Mouse (Mus musculus): Measurements from ENCODE around the gene Cdkn2d. TPM values are rescaled to one million over a fixed set of nuclear protein-coding genes. Genes with fewer than 3 reads are reported as not detected.

Cdkn2d gene
- 11.1 and 13.5 TPM in 2 replicates for polyA plus RNA-seq (2012; ENCODE audit: insufficient read depth, insufficient read length, missing spikeins)

GRCm38 (mm10) chr9:21291022-21291787 lies at the start of gene Cdkn2d:
Cdkn2d (minus strand) TSS chr9:21291407.
- peaks cover 12% of the 10 kb centered on the region for H3K4me1 ChIP-seq (ENCODE audit: control insufficient read depth, insufficient read depth, insufficient read length, low read length)
- peak within 1 kb of the TSS; percentile 21; the same call in 1 of the 2 replicates for H3K27ac ChIP-seq (replicated peaks; ENCODE audit: low read depth, low read length)
- peak within 1 kb of the TSS; percentile 73 for H3K4me3 ChIP-seq (ENCODE audit: insufficient read depth, low read depth, low read length)

GRCm38 (mm10) chr9:21340411-21340810 lies 49.2 kb upstream of the Cdkn2d start:
- no peaks in the 10 kb centered on the region for H3K4me1 ChIP-seq (ENCODE audit: control insufficient read depth, insufficient read depth, insufficient read length, low read length)
- no peak overlapping the region for H3K4me3 ChIP-seq (ENCODE audit: insufficient read depth, low read depth, low read length)
- no peak overlapping the region for H3K27ac ChIP-seq (replicated peaks; ENCODE audit: low read depth, low read length)

GRCm38 (mm10) chr9:21337652-21338051 lies 46.4 kb upstream of the Cdkn2d start:
- Histone ChIP-seq H3K4me1 (ENCODE audit: control insufficient read depth, insufficient read depth, insufficient read length, low read length) (no peaks in the 10 kb centered on the region), H3K27ac (replicated peaks; ENCODE audit: low read depth, low read length) (no peak overlapping the region)

DNA sequence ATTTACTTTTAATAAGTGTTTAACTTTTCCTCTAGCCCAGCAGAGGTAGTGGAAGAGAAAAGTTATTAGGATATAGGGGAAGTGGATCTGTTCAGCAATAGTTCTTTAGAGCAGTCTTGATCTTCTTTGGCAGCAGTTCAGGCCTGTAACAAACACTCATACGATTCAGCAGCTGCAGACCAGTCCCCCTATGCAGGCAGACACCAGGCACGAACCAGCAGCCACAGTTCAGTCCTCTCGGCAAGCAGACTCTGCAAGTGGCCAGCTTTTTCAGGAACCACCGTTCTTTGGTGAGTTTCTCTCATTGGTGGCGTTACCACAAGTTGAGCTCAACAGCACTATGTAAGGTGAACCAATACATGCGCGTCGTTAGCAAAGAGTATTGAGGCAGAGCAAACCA lies 45.3 kb upstream of the Cdkn2d start:
- no peak overlapping the region for H3K27ac ChIP-seq (replicated peaks; ENCODE audit: low read depth, low read length)
- H3K4me3 ChIP-seq (ENCODE audit: insufficient read depth, low read depth, low read length), result no peak overlapping the region
- H3K4me1 ChIP-seq (ENCODE audit: control insufficient read depth, insufficient read depth, insufficient read length, low read length), result no peaks in the 10 kb centered on the region

More at GRCm38 (mm10) chr9:21337652-21338051, 46.4 kb upstream of the Cdkn2d start:
- peak overlapping the region; percentile 13; the same call in 1 of the 2 replicates for H3K4me3 ChIP-seq (ENCODE audit: insufficient read depth, low read depth, low read length)

DNA sequence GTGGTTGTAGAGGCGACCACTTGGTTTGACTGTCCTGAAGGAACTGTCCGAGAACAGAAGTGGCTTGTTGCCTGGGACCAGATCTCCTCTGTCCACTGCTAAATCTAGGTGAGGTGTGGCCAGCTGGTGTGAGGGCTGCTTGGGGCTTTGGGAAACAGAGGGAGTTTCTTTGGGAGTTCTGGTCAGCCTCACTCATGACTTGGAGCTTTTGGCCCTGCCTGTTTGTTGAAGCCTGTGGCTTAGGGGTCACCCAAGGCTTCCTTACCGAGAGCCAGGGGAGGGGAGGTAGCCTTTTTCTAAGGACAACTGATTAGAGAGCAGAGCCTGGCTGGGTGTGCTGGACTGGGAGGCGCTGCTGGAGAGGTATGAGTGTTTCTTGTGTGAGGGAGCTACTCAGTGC lies 44.2 kb upstream of the Cdkn2d start:
- Histone ChIP-seq H3K4me1 (ENCODE audit: control insufficient read depth, insufficient read depth, insufficient read length, low read length) (no peaks in the 10 kb centered on the region), H3K4me3 (ENCODE audit: insufficient read depth, low read depth, low read length) (no peak overlapping the region), H3K27ac (replicated peaks; ENCODE audit: low read depth, low read length) (no peak overlapping the region)

- Histone ChIP-seq H3K4me3 (ENCODE audit: insufficient read depth, low read depth, low read length) (no peak overlapping the region), H3K27ac (replicated peaks; ENCODE audit: low read depth, low read length) (no peak overlapping the region), H3K4me1 (ENCODE audit: control insufficient read depth, insufficient read depth, insufficient read length, low read length) (no peaks in the 10 kb centered on the region)
These were observed 43.5 kb upstream of the Cdkn2d start for GRCm38 (mm10) chr9:21334747-21335146.

DNA sequence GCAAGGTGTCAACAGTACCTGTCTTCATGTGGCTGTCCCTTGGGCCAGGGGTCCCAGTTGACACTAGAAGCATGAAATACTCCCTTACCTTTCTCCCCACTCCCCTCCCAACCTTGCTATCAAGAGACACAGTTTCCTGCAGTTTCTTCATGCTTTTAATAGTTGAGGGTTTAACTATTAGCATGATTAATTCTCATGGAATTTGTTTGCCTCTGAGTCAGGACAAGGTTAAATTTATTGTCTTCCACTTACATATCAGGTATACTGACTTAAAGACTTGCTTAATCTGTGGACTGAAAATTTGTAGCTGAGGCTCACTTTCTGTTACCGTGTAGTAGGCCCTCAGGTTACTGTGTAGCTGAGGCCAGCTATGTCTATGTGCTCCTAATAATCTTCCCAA lies 42.3 kb upstream of the Cdkn2d start:
- H3K4me1 ChIP-seq (ENCODE audit: control insufficient read depth, insufficient read depth, insufficient read length, low read length), result no peaks in the 10 kb centered on the region
- no peak overlapping the region for H3K27ac ChIP-seq (replicated peaks; ENCODE audit: low read depth, low read length)

GRCm38 (mm10) chr9:21332161-21333061 lies 41.2 kb upstream of the Cdkn2d start:
- Histone ChIP-seq H3K4me1 (ENCODE audit: control insufficient read depth, insufficient read depth, insufficient read length, low read length) (no peaks in the 10 kb centered on the region), H3K27ac (replicated peaks; ENCODE audit: low read depth, low read length) (no peak overlapping the region), H3K4me3 (ENCODE audit: insufficient read depth, low read depth, low read length) (no peak overlapping the region)

More for the DNA sequence above, 42.3 kb upstream of the Cdkn2d start:
- H3K4me3 ChIP-seq (ENCODE audit: insufficient read depth, low read depth, low read length), result no peak overlapping the region

DNA sequence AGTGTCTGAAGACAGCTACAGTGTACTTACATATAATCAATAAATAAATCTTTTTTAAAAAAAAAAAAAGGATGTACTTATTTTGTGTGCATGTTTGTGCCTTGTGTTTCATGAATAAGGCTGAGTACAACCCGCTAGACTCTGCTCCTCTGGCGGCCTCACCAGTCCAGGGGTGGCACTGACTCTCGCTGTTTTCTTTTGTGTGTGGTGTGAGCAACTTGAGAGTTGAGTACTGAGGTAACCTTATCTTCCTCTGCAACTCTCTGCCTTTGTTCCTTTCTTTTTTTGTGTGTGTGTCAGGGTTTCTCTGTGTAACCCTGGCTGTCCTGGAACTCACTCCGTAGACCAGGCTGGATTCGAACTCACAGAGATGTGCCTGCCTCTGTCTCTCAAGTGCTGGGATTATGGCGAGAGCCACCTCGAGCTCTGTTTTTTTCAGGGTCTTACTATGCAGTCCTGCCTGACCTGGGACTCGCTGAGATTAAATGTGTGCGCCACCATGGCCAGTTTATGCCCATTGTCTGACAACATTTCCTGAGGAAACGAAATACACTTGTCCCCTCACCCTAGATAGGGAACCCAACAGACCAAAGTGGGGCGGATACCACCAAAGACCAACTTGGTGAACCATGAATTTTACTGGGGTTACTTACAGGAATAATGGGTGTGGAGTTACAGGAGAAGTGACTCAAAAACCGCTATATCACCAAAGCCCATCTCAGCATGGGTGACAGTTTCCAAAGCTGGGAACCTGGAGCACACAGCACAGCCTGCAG lies 40.3 kb upstream of the Cdkn2d start:
- no peak overlapping the region for H3K4me3 ChIP-seq (ENCODE audit: insufficient read depth, low read depth, low read length)
- no peak overlapping the region for H3K27ac ChIP-seq (replicated peaks; ENCODE audit: low read depth, low read length)
- H3K4me1 ChIP-seq (ENCODE audit: control insufficient read depth, insufficient read depth, insufficient read length, low read length), result no peaks in the 10 kb centered on the region

DNA sequence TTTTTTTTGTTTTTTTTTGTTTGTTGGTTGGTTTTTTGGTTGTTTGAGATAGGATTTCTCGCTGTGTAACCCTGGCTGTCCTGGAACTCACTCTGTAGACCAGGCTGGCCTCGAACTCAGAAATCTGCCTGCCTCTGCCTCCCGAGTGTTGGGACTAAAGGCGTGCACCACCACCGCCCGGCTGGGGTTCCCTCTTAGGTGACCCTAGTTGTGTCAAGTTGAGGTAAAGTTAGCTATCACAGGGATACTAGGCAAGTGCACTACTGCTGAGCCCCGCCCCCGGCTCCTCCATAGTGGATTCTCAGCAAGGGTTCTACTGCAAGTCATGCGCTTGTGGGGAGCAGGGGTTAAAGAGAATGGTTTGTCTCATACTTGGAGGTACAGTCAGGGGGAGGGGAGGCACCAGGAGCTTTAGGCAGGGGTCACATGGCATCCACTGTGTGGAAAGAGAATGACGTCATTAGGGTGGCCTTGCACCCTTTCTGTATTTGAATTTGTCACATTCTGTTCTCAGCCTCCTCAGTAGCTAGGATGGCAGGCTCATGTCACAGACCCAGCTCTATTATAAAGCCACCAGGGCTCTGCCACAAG lies 38.6 kb upstream of the Cdkn2d start:
- Histone ChIP-seq H3K4me1 (ENCODE audit: control insufficient read depth, insufficient read depth, insufficient read length, low read length) (no peaks in the 10 kb centered on the region), H3K4me3 (ENCODE audit: insufficient read depth, low read depth, low read length) (no peak overlapping the region), H3K27ac (replicated peaks; ENCODE audit: low read depth, low read length) (no peak overlapping the region)

GRCm38 (mm10) chr9:21329041-21329440 lies 37.8 kb upstream of the Cdkn2d start:
- Histone ChIP-seq H3K4me3 (ENCODE audit: insufficient read depth, low read depth, low read length) (no peak overlapping the region), H3K27ac (replicated peaks; ENCODE audit: low read depth, low read length) (no peak overlapping the region), H3K4me1 (ENCODE audit: control insufficient read depth, insufficient read depth, insufficient read length, low read length) (peaks cover 6% of the 10 kb centered on the region)

DNA sequence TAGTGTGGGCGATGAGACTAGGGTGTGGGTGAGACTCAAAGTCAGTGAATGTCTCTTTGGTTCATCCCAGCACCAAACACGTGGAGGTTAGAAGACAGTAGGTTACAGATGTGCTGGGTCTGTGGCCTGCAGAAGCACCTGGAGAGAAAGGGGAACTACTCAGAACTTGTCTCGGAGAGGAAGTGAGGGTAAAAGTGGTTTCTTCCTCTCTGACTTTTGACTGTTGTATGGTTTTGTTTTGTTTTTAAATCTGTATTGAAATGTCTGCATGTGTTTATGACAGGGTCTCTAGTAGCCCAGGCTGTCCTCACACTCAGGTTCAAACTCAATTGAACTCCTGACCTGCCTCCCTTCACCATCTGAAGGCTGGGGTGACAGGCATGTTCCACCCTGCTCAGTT lies 36.8 kb upstream of the Cdkn2d start:
- Histone ChIP-seq H3K4me3 (ENCODE audit: insufficient read depth, low read depth, low read length) (no peak overlapping the region), H3K4me1 (ENCODE audit: control insufficient read depth, insufficient read depth, insufficient read length, low read length) (peaks cover 9% of the 10 kb centered on the region), H3K27ac (replicated peaks; ENCODE audit: low read depth, low read length) (no peak overlapping the region)

- H3K27ac ChIP-seq (replicated peaks; ENCODE audit: low read depth, low read length), result no peak overlapping the region
- peaks cover 9% of the 10 kb centered on the region for H3K4me1 ChIP-seq (ENCODE audit: control insufficient read depth, insufficient read depth, insufficient read length, low read length)
- no peak overlapping the region for H3K4me3 ChIP-seq (ENCODE audit: insufficient read depth, low read depth, low read length)
These were observed 36.4 kb upstream of the Cdkn2d start for GRCm38 (mm10) chr9:21327569-21327968.

DNA sequence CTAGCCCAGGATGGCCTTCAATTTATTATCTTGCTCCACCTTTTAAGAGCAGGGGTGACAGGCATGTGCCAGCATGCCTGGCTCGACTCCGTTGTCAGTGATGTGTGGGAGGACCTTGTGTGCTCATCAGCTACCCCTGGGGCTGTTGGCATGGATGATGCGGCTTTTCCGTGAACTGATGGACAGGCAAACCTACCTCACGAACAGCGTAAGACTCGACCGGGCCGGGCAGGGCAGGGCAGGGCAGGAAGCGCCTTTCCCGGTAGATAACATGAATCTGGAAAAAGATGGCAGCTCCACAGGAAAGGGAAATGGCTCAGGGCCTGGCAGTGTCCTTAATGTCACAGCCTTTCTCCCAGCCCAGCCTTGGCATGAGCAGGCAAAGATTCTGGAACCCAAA lies 33.1 kb upstream of the Cdkn2d start:
- Histone ChIP-seq H3K4me1 (ENCODE audit: control insufficient read depth, insufficient read depth, insufficient read length, low read length) (peaks cover 10% of the 10 kb centered on the region), H3K27ac (replicated peaks; ENCODE audit: low read depth, low read length) (peak overlapping the region; percentile 5; the same call in 1 of the 2 replicates), H3K4me3 (ENCODE audit: insufficient read depth, low read depth, low read length) (no peak overlapping the region)

Data from brown adipose tissue, adult 24 weeks (tissue).